Mouse (Mus musculus) gastrocnemius, postnatal 10 days (tissue): ENCODE data around the gene Gga3. TPM values are rescaled to one million over a fixed set of nuclear protein-coding genes. Genes with fewer than 3 reads are reported as not detected.
A peak's percentile ranks its signal among the peaks of the same experiment; 100 is the strongest.

ENCODE experiments used
- DNase-seq: peaks from one replicate; pipeline ENCODE4 v3.0.0; 2021; ENCODE audit warnings: mixed read lengths
- total RNA-seq, 2 experiments: library from RNA; stranded (reverse); gene quantifications; 2 replicates each; pipeline ENCODE4 v1.2.3; 2021

Gene Gga3
- total RNA-seq, 2 experiments from 2014 or later, result 9.3 to 21.6 TPM

GRCm38 (mm10) chr11:115631505-115631890, 27.6 kb upstream of the Gga3 start:
- DNase-seq, result no peak

GRCm38 (mm10) chr11:115630532-115631504, 27.0 kb upstream of the Gga3 start:
- DNase-seq, result no peak

- DNase-seq, result no peak
Observed at GRCm38 (mm10) chr11:115629734-115630531, 26.1 kb upstream of the Gga3 start.

- no peak for DNase-seq
Observed at GRCm38 (mm10) chr11:115628465-115629101, 24.7 kb upstream of the Gga3 start.

GRCm38 (mm10) chr11:115627705-115628464, 24.0 kb upstream of the Gga3 start, which contains the start of gene Slc25a19:
Slc25a19 (minus strand) TSS chr11:115628295.
- peak; percentile 96 for DNase-seq

GRCm38 (mm10) chr11:115626824-115627616, 23.2 kb upstream of the Gga3 start:
- no peak for DNase-seq

- no peak for DNase-seq
Observed at GRCm38 (mm10) chr11:115625877-115626276, 22.0 kb upstream of the Gga3 start.

GRCm38 (mm10) chr11:115623487-115624070, 19.7 kb upstream of the Gga3 start:
- DNase-seq, result no peak

- DNase-seq, result no peak
Observed at GRCm38 (mm10) chr11:115619949-115620348, 16.1 kb upstream of the Gga3 start.

GRCm38 (mm10) chr11:115618732-115619516, 15.1 kb upstream of the Gga3 start:
- DNase-seq, result no peak

GRCm38 (mm10) chr11:115618001-115618400, 14.2 kb upstream of the Gga3 start:
- DNase-seq, result no peak

GRCm38 (mm10) chr11:115616893-115617292, 13.0 kb upstream of the Gga3 start:
- DNase-seq, result no peak

- no peak for DNase-seq
Observed at GRCm38 (mm10) chr11:115616371-115616770, 12.5 kb upstream of the Gga3 start.

GRCm38 (mm10) chr11:115615875-115616274, 12.0 kb upstream of the Gga3 start:
- DNase-seq, result no peak

- no peak for DNase-seq
Observed at GRCm38 (mm10) chr11:115615108-115615825, 11.4 kb upstream of the Gga3 start.

- DNase-seq, result no peak
Observed at GRCm38 (mm10) chr11:115614346-115615107, 10.7 kb upstream of the Gga3 start.

- no peak for DNase-seq
Observed at GRCm38 (mm10) chr11:115613138-115613945, 9.5 kb upstream of the Gga3 start.
